Mouse (Mus musculus): ENCODE measurements around the gene Cbln1. TPM values are rescaled to one million over a fixed set of nuclear protein-coding genes. Genes with fewer than 3 reads are reported as not detected.

The Cbln1 gene
- polyA plus RNA-seq (2014; fragmentation: Illumina TruSeq; extraction: RNeasy Lipid Tissue Mini Kit (QIAGEN cat#74804); ENCODE audit: low read depth, low replicate concordance): not detected

GRCm38 (mm10) chr8:87472271-87473236 is at the start of gene Cbln1:
Gene Cbln1, minus strand, starts transcription at chr8:87472609.

Other genes with a start within 250 kb of the Cbln1 start
- not detected for gene 4933402J07Rik, start 91.2 kb upstream of the Cbln1 start, polyA plus RNA-seq (2014; fragmentation: Illumina TruSeq; extraction: RNeasy Lipid Tissue Mini Kit (QIAGEN cat#74804); ENCODE audit: low read depth, low replicate concordance)